Mouse (Mus musculus) heart, adult 2 months (tissue): ENCODE data around the gene Gm19345.
A peak's percentile ranks its signal among the peaks of the same experiment; 100 is the strongest.

Source experiments
- CTCF ChIP-seq: fragments of 200-600 bp; IDR thresholded peaks from 2 replicates; pipeline ENCODE4 v1.8.1; 2022; ENCODE audit warnings: antibody characterized with exemption, mild to moderate bottlenecking, moderate library complexity
- EP300 ChIP-seq: fragments of 200-500 bp; IDR thresholded peaks from 2 replicates; pipeline ENCODE4 v1.6.1; 2011; ENCODE audit warnings: low read depth, low read length, control low read depth; ENCODE audit not compliant: insufficient read depth
- POLR2A ChIP-seq: fragments of 200-500 bp; IDR thresholded peaks from 2 replicates; pipeline ENCODE4 v1.6.1; 2011; ENCODE audit warnings: mild to moderate bottlenecking, low read depth, low read length, control low read depth; ENCODE audit not compliant: insufficient read depth

DNA sequence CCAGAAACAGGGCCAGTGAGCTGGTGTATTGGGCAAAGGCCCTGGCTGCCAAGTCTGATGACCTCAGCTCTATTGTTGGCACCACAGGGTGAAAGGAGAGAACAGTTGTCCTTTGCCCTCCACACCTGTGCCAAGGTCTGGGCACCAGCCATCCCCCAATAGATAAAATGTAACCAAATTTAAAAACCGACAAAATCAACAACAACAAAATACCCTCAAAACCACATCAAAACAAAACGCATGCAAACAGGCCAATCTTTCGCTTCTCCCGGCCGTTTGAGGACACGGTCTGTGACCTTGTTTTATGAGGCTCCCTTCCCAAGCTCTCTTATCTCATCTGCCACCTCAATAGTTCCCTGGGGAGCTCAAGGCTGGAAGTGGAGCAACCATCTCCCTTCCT is 14.7 kb downstream of the Gm19345 start:
- no peak for TF ChIP-seq POLR2A
- TF ChIP-seq CTCF: no peak
- TF ChIP-seq EP300: peak; percentile 77; the same call in 1 of the 2 replicates
